Mouse (Mus musculus) hindbrain, embryonic 14.5 days (tissue): ENCODE data around the gene Unc45b. TPM values are rescaled to one million over a fixed set of nuclear protein-coding genes. Genes with fewer than 3 reads are reported as not detected.
"Not testable (repeated sequence)": the region's sequence is repeated elsewhere in the genome, so short reads cannot be mapped to it uniquely, and the experiment has no call there.

Source experiments
- ATAC-seq: fragments of 200-750 bp; cut with Nextera tagmentation; 2 replicates; pipeline ENCODE4 v1.8.0; 2017; ENCODE audit warnings: moderate number of reproducible peaks, mild to moderate bottlenecking, moderate TSS enrichment, moderate library complexity; ENCODE audit not compliant: low FRiP score
- DNase-seq: peaks from one replicate; pipeline ENCODE4 v3.0.0-alpha.2; 2015; ENCODE audit warnings: low spot score
- H3K27ac ChIP-seq: fragments of 300-500 bp; sonication (generic); 2 replicates; pipeline ENCODE4 v1.5.1; 2014; ENCODE audit warnings: mild to moderate bottlenecking, moderate library complexity
- H3K27me3 ChIP-seq: fragments of 300-500 bp; sonication (generic); 2 replicates; pipeline ENCODE4 v1.6.1; 2014; ENCODE audit warnings: mild to moderate bottlenecking, low read length, mixed read lengths; ENCODE audit not compliant: control insufficient read depth, insufficient read depth
- H3K36me3 ChIP-seq: fragments of 300-500 bp; sonication (generic); replicated peaks from 2 replicates; pipeline ENCODE4 v1.6.1; 2014; ENCODE audit not compliant: control insufficient read depth, insufficient read depth
- H3K4me1 ChIP-seq: fragments of 300-500 bp; sonication (generic); replicated peaks from 2 replicates; pipeline ENCODE4 v1.6.1; 2014; ENCODE audit warnings: antibody characterized with exemption, low read length, mixed read lengths; ENCODE audit not compliant: control insufficient read depth, insufficient read depth
- H3K4me2 ChIP-seq: fragments of 300-500 bp; sonication (generic); replicated peaks from 2 replicates; pipeline ENCODE4 v1.6.1; 2014; ENCODE audit warnings: mild to moderate bottlenecking, moderate library complexity
- H3K4me3 ChIP-seq: fragments of 300-500 bp; sonication (generic); replicated peaks from 2 replicates; pipeline ENCODE4 v1.5.1; 2014; ENCODE audit warnings: mild to moderate bottlenecking, low read length
- H3K9ac ChIP-seq: fragments of 300-500 bp; sonication (generic); 2 replicates; pipeline ENCODE4 v1.6.1; 2014
- H3K9me3 ChIP-seq: fragments of 300-500 bp; sonication (generic); 2 replicates; pipeline ENCODE4 v1.6.1; 2016; ENCODE audit warnings: low read length; ENCODE audit not compliant: control insufficient read depth
- WGBS: fragments of 180-500 bp; shearing (Covaris S2); extraction: QIAGEN DNeasy Blood & Tissue Kit; methylation state at CpG from one replicate; pipeline ENCODE4 v1.1.7; 2014; 5-methylcytosine and 5-hydroxymethylcytosine counted together
- polyA plus RNA-seq: library from polyadenylated mRNA; unstranded; fragments of >200 nt; fragmentation: Nextera tagmentation; extraction: Ambion mirVana; gene quantifications from 2 replicates; pipeline ENCODE4 v1.2.1, GENCODE M21; 2014

The Unc45b gene
- polyA plus RNA-seq, 1 experiment from 2014 or later: 2.0 TPM

- Histone ChIP-seq H3K9me3 (no peaks in the 10 kb centered on the region), H3K9ac (no peak overlapping the region), H3K4me3 (peak overlapping the region; percentile 46), H3K27me3 (peaks cover 45% of the 10 kb centered on the region), H3K36me3 (no peaks in the 10 kb centered on the region), H3K4me2 (peak overlapping the region; percentile 99), H3K4me1 (no peaks in the 10 kb centered on the region; the same call in 1 of the 2 replicates), H3K27ac (no peak overlapping the region)
- ATAC-seq: no peak
- DNase-seq: no peak
- WGBS: 55% methylated on average over 3 of the region's 3 CpGs
These were observed 19.2 kb downstream of the Unc45b start for GRCm38 (mm10) chr11:82929633-82929950.

- not testable (repeated sequence) for ATAC-seq, H3K27ac ChIP-seq, H3K36me3 ChIP-seq, H3K4me1 ChIP-seq, DNase-seq, H3K9me3 ChIP-seq
- Histone ChIP-seq H3K27me3 (peaks cover 52% of the 10 kb centered on the region), H3K4me2 (peak overlapping the region; percentile 99), H3K4me3 (peak overlapping the region; percentile 46), H3K9ac (peak overlapping the region; percentile 24; the same call in 1 of the 2 replicates)
- WGBS: 2% methylated on average over 81 of the region's 85 CpGs
These were observed 20.1 kb downstream of the Unc45b start for GRCm38 (mm10) chr11:82930391-82930955.

GRCm38 (mm10) chr11:82931161-82931560 is 20.8 kb downstream of the Unc45b start:
- not testable (repeated sequence) for H3K36me3 ChIP-seq, H3K4me1 ChIP-seq, H3K9me3 ChIP-seq, H3K27ac ChIP-seq, ATAC-seq, DNase-seq
- Histone ChIP-seq H3K4me2 (peak overlapping the region; percentile 99), H3K9ac (peak overlapping the region; percentile 53), H3K27me3 (peaks cover 55% of the 10 kb centered on the region), H3K4me3 (peak overlapping the region; percentile 46)
- WGBS: 1% methylated on average over 44 of the region's 63 CpGs

GRCm38 (mm10) chr11:82931671-82932450 is 21.5 kb downstream of the Unc45b start:
- H3K27me3 ChIP-seq: peaks cover 61% of the 10 kb centered on the region
- H3K4me1 ChIP-seq, H3K9me3 ChIP-seq, H3K27ac ChIP-seq, H3K36me3 ChIP-seq, ATAC-seq, DNase-seq: not testable (repeated sequence)
- H3K4me2 ChIP-seq: peak overlapping the region; percentile 99
- peak overlapping the region; percentile 53 for H3K9ac ChIP-seq
- WGBS: under 1% methylated on average over 114 of the region's 119 CpGs
- peak overlapping the region; percentile 46 for H3K4me3 ChIP-seq

GRCm38 (mm10) chr11:82933186-82933585 is 22.8 kb downstream of the Unc45b start:
- Histone ChIP-seq H3K4me2 (peak overlapping the region; percentile 99), H3K27ac (no peak overlapping the region), H3K9ac (peak overlapping the region; percentile 28; the same call in 1 of the 2 replicates), H3K36me3 (no peaks in the 10 kb centered on the region), H3K27me3 (peaks cover 65% of the 10 kb centered on the region), H3K9me3 (no peaks in the 10 kb centered on the region), H3K4me1 (no peaks in the 10 kb centered on the region; the same call in 1 of the 2 replicates), H3K4me3 (peak overlapping the region; percentile 46)
- ATAC-seq: no peak
- WGBS: 0% methylated on average over 28 of the region's 29 CpGs
- DNase-seq: no peak

GRCm38 (mm10) chr11:82943336-82943735 is 33.0 kb downstream of the Unc45b start:
- Histone ChIP-seq H3K4me3 (no peak overlapping the region), H3K27ac (no peak overlapping the region), H3K4me1 (no peaks in the 10 kb centered on the region), H3K36me3 (no peaks in the 10 kb centered on the region), H3K4me2 (no peak overlapping the region), H3K9ac (no peak overlapping the region), H3K9me3 (no peaks in the 10 kb centered on the region), H3K27me3 (no peaks in the 10 kb centered on the region; the same call in 1 of the 2 replicates)
- ATAC-seq (no peak), DNase-seq (no peak)
- 54% methylated on average over 6 of the region's 6 CpGs for WGBS

- 72% methylated on average over 2 of the region's 2 CpGs for WGBS
- H3K27ac ChIP-seq: no peak overlapping the region
- H3K4me3 ChIP-seq: no peak overlapping the region
- DNase-seq (no peak), ATAC-seq (no peak)
- H3K4me1 ChIP-seq: no peaks in the 10 kb centered on the region
- H3K36me3 ChIP-seq: no peaks in the 10 kb centered on the region
- H3K9me3 ChIP-seq: no peaks in the 10 kb centered on the region
- no peak overlapping the region for H3K4me2 ChIP-seq
- H3K9ac ChIP-seq: no peak overlapping the region
- H3K27me3 ChIP-seq: peaks cover 17% of the 10 kb centered on the region
These were observed 35.3 kb downstream of the Unc45b start for GRCm38 (mm10) chr11:82945636-82946035.

- Histone ChIP-seq H3K27ac (no peak overlapping the region), H3K9me3 (no peaks in the 10 kb centered on the region), H3K4me3 (no peak overlapping the region), H3K4me2 (no peak overlapping the region), H3K9ac (no peak overlapping the region), H3K27me3 (peaks cover 34% of the 10 kb centered on the region), H3K4me1 (no peaks in the 10 kb centered on the region), H3K36me3 (no peaks in the 10 kb centered on the region)
- no peak for ATAC-seq
- 52% methylated on average over 4 of the region's 4 CpGs for WGBS
- DNase-seq: no peak
These were observed 37.1 kb downstream of the Unc45b start for GRCm38 (mm10) chr11:82947457-82947856.

GRCm38 (mm10) chr11:82949036-82949435 is 38.7 kb downstream of the Unc45b start:
- Histone ChIP-seq H3K9me3 (no peaks in the 10 kb centered on the region), H3K4me2 (no peak overlapping the region), H3K4me1 (no peaks in the 10 kb centered on the region), H3K4me3 (no peak overlapping the region), H3K9ac (no peak overlapping the region), H3K36me3 (no peaks in the 10 kb centered on the region), H3K27ac (no peak overlapping the region), H3K27me3 (peaks cover 46% of the 10 kb centered on the region)
- DNase-seq (no peak), ATAC-seq (no peak)
- WGBS: 88% methylated on average over 9 of the region's 9 CpGs
